Mouse (Mus musculus) gastrocnemius, postnatal 25 days (tissue): ENCODE results near the gene Armc8. TPM values are rescaled to one million over a fixed set of nuclear protein-coding genes. Genes with fewer than 3 reads are reported as not detected.

ENCODE experiments used
- total RNA-seq, 2 experiments: library from RNA; stranded (reverse); gene quantifications; 1 replicate in 1 of 2; 2 replicates in 1 of 2; pipeline ENCODE4 v1.2.3; 2021

The Armc8 gene
- total RNA-seq, 2 experiments from 2014 or later = 24.3 to 26.8 TPM

Other genes with a start within 250 kb of the Armc8 start
- under 1 TPM in 1 of 2 experiments, not detected in 1; 0.16 TPM for gene Esyt3, start 210.3 kb downstream of the Armc8 start, total RNA-seq
- gene Mras, start 131.5 kb downstream of the Armc8 start, total RNA-seq = 1 to 10 TPM; 4.1 to 6.8 TPM
- gene Nme9, start 117.4 kb downstream of the Armc8 start, total RNA-seq = not detected
- 1 to 10 TPM; 4.1 to 4.3 TPM for gene Dbr1, start 6.9 kb upstream of the Armc8 start, total RNA-seq
- gene A4gnt, start 43.6 kb upstream of the Armc8 start, total RNA-seq = not detected
- gene Dzip1l, start 60.6 kb upstream of the Armc8 start, total RNA-seq = 1 to 10 TPM; 1.9 to 2.0 TPM
- not detected for gene Cldn18, start 148.4 kb upstream of the Armc8 start, total RNA-seq